Mouse (Mus musculus) layer of hippocampus, adult 9-11 months (tissue): ENCODE data around the gene Dnase2b.

Experiments used
- DNase-seq: peaks from one replicate; pipeline ENCODE4 v3.0.0; 2022

The Dnase2b gene

DNA sequence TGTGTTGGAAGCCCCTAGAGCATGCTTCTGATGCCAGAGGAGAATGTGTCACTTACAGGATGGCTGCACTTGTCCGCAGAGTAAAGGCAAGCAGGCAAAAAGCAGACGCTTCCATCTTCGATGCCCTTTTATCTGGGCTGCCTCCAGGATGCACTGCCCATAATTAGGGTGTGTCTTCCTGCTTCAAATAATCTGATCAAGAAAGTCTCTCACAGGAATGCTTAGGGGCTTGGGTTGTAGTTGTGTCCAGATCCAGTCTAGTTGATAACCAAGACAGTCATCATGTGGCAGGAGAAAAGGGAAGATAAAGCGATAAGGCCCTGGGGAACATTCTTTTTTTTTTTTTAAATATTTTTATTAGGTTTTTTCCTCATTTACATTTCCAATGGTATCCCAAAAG is at the start of gene Dnase2b:
Gene Dnase2b (minus strand): TSS at position 101 of the 400 bp plus-strand sequence.
- no peak for DNase-seq

DNA sequence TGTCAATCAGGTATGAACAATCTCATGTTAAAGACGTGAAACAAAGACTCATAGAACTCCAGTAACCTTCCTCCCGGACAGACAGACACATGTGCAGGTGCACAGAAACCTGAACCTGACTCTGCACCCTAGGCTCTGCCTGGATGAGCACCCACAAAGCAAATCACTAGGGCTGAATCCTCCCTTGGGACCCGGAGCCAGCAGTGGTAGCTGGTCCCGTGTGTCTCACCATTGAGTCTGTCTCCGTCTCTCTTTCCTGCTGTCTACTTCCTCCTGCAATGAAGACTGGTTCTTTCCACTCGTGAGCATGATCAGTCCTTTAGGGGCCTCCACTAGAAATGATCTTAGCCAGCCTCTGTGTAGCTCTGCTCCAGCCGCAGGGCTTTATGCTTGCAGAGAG is 46.5 kb upstream of the Dnase2b start:
- DNase-seq: no peak

DNA sequence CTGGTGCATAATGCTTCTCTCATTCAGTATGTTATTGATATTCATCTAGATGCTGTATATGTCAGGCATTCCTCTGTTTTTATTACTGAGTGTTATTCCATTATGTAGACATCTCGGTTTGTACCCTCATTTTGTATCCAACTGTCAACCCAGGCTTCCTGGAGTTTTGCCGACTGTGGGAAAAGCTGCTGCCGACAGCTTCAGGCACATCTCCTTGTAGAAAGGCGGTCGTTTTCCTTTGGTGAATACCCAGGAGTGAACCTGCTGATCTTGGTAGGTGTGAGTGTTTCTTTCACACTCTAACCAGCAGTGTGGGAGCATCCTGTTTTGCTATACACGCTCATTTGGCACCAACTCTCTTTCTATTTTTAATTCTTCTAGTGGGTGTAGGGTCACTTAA is 45.6 kb upstream of the Dnase2b start:
- no peak for DNase-seq

DNA sequence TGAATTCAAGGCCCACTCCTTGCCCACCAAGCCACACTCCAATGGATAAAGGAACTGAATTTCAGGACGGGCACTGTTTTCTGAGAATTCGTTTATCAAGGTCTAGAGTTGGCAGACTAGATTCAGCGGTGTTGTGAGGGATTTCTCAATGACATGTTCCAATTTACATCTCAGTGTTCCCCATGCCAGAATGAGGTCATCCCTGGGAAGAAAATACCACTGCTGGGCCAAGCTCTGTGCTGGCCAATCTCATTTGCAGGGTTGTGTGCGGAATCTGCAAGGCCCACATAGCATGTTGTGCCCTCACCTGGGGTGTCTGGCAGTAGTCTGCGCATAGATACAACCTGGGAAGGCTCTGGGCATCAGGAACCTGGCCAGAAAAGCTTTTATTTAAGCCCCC is 43.9 kb upstream of the Dnase2b start:
- DNase-seq: no peak

DNA sequence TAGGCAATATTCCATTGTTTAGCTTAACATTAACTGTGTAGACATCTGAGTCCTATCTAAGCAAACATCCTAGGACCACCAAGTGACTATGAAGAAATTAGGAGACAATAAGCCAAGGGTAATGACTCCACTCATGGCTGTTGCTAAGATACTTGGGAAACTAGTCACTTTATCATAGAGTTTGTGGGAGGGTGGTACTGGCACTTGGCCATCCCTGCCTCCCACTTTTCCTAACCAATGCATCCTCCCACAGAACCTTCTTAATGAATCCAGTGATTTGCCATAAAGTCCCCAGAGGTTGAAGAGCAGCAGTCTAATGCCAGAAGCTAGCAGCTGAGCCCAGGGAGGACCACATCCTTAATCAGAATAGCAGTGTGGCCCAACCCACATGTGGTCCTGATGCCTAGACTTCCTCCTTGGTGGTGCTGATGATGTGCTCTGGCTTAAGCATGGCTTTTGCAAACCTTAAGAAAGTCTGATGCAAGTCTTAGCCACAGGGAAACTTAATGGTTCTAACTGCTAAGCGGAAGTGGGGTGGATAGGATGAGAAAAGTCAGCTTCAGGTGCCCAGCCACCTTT is 42.8 kb upstream of the Dnase2b start:
- peak; percentile 35 for DNase-seq

DNA sequence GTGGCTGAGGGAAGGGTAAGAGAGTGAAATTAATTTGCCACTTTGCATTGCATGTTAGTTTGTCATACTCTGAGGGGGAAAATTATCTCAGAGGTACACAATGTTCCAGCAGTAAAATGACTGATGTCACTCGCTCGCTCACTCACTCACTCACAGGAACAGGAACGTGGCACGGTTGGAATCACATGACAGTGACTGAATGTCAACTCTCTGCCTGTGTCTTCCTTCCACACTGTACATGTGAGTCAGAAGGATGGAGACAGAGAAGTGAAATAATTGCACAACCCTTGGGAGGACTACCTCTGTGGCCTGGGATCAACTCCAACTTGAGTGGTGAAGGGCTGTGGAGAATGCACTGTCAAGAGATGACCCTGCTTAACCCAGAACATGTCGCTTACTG is 42.0 kb upstream of the Dnase2b start:
- DNase-seq: peak; percentile 37

DNA sequence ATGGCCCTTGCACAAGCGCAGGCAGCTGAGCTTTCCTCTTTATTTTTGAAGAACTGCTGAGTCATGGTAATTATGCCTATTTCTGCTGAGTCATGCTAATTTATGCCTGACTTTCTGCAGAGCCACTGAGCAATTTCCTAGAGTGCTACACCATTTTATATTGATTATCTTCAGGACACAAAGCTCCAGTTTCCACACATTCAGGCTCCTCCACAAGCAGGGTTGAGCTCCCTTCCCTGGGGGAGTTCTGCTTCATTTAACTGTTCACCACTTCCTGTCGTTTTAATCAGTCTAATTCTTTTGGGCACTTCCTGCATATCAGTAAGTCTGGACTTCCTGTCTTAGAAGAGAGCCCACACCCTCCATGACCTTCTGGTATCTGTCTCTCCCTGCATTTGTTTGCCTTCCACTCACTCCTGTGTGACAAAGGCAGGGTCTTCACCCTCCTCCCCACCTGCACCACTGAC is 39.7 kb upstream of the Dnase2b start:
- DNase-seq: no peak

DNA sequence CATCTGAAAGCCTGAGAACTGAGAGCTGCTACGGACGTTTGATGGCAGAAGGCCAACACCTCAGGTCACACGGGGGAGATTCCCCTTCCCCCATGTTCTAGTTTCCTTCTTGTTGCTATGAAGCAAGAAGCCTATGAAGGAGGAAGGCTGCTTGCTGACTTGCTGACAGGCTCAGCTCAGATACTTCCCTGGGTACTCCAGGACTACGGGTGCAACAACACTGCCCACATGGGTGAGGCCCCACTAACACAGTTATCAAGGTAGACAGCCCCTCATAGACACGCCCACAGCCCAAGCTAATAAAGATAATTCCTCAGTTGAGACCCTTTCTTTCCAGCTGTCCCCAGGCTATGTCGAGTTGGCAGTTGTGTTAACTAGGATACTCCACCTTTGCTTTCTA is 38.3 kb upstream of the Dnase2b start:
- no peak for DNase-seq

DNA sequence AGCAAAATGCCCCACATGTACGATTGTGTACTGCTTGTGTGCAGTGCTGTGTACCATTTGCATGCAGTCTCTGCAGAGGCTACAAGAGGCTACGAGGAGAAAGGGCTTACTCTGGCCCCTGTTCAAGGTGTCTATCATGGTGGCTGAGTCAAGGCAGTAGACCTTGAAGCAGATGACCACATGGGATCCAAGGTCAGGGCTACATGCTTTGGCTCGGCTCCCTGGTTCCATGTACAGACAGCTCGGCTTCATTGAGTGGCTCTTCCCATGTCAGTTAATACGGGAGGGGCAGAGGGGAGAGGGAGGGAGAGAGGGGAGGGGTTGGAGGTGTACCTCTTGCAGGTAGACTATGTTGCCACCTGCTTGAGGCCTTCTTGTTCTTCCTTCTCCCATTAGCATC is 37.0 kb upstream of the Dnase2b start:
- DNase-seq: no peak

DNA sequence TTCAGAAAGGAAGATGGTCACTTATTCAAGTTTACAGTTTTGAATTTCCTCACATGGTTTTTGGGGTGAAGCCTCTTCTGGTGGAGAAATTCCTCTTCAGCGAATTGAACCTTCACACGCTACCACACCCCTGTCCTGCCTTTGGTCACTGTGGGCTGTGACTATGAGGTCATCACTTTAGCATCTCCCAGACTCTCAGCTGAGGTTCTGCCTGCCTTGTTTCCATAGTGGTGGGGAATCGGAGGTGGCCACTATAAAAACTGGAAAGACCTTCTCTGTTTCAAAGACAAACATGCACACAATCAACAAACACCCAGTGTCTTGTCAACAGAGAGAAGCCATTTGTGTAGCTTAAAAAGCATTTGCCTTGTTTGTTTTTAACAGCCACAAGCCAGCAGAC is 35.8 kb upstream of the Dnase2b start, which contains the start of gene 4930503B20Rik:
Gene 4930503B20Rik (minus strand): TSS at position 101 of the 400 bp plus-strand sequence.
- no peak for DNase-seq

DNA sequence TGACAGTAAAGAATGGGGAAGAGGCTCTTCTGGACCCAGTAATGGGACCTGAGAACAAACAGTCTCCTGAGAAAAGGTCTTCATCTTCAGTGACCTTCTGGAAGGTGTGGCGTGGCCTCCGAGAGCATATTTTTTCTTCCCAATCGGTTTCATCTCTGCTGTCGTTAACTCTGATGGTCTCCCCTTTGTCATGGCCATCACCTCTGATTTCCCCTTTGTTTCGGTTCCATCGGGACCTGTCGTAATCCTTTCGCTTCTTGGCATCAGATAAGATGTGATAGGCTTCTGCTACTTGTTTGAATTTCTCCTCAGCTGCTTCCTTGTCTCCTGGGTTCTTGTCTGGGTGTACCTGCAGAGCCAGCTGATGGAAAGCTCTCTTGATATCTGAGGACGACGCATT is 35.3 kb upstream of the Dnase2b start:
- DNase-seq: no peak

DNA sequence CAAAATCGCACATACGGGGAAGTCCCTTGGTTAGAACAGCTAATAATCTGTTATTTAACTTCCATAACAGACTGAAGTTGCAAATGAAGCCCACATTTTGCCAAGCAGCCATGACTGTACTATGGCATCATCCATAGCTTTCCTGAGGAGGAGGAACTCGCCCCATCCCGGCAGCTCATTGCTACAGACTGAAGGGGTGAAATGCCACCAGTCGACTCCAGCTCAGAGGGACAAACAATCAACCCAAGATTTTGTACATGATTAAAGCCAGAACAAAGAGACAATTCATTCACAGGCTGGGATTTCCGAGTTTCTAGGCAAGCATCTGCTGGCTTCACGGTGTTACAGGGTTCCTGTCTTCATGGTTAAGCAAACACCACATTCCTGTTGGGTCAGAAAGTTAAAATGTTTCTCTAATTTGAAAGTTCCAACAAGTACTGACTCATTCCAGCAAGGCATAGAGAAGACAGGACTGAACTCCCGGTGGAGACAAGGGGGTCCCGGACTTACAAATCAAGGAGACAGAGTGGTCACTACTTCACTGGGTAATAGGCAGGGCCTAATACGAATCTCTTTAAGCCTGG is 34.0 kb upstream of the Dnase2b start:
- DNase-seq: no peak

DNA sequence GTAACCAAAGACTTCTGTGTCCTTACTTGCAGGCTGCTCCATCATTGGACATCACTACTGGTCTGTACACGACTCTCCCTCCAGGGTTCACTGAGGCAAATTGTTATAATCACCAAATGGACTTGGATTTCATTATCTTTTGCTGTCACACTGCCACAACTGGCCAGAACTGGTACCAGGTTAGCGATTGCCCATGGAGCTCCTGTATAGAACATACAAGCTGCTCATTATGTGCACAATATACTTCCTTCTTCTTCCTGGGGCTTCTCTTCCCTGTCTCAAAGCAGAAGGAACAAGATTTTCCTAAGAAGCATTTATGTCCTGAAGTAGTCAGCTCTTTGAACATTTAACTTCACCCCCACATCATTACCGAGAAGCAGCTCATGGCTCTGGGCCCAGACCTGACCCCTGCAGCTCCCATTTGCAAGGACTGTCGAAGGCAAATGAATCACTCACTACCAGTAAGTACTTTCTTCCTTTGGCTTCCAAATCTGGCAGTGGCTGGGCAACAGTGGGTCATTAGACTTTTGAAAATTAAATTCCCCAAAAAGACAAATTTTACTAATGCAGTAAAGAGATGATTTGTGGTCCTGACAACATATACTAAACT is 26.5 kb upstream of the Dnase2b start:
- DNase-seq: no peak

DNA sequence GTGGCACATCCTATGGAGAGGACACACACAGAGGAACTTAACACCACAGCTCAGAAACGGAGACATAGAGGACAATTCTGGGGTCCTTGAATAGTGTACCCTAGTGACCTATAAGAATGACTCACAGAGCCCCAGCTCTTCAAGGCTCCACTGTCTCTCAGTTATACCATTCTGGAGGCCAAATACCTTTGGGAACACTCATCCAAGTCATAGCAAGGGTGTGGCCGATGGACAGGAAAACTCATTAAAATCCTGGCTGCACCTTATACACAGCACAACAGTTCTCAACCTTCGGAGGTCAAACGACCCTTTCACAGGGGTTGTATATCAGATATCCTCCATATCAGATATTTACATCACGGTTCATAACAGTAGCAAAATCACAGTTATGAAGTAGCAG is 17.1 kb upstream of the Dnase2b start:
- DNase-seq: no peak

DNA sequence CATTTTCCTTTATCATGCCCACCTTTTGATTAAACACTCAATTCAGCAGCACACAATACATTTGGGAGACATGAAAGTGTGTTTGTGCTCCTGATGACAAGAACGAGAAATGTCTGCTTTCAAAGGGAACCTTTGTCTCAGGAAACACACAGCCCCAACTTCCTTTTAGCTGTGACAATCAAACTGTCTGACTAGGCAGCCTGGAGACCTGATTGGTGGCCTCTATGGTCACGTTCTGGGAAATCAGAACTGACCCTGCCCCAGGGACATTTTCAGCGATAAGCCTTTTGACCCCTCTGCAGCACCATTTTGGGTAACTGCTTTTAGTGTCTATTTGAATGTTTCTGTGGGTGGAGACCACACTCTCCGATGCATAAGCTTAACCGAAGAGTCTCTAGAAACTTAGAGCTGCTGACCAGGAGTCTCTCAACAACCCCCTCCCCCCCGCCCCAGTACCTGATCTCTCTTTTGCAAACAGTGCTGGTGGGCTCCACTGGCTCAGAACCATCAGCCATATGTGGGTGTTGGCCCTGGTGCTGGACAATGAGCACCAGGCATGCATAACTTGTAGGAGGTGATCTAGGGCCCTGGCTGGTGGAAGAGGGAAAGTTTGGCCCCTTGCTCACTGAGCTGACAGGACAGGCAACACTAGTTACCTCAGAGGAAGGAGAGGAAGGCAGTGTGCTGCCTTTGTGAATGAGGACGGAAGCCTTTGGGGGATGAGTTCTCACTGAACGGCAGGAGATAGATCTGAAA is 13.0 kb upstream of the Dnase2b start:
- DNase-seq: no peak

DNA sequence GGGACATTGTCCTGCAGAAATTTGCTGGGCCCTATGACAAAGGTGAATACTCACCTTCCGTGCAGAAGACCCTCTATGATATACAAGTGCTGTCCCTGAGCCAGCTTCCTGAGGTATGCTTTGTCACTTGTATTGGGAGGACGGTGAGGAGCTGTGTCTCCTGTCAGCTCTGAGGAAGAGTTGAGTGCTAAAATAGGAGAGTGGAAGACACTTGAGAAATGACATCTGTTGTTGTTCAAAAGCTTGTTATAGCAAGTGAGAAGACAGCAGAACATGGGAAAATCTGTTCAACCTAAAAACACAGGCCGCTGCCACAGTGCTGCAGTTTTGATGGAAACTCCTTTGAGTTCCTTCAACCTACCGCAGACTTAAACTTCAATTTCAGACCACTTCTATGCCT is 10.4 kb upstream of the Dnase2b start:
- peak; percentile 22 for DNase-seq

DNA sequence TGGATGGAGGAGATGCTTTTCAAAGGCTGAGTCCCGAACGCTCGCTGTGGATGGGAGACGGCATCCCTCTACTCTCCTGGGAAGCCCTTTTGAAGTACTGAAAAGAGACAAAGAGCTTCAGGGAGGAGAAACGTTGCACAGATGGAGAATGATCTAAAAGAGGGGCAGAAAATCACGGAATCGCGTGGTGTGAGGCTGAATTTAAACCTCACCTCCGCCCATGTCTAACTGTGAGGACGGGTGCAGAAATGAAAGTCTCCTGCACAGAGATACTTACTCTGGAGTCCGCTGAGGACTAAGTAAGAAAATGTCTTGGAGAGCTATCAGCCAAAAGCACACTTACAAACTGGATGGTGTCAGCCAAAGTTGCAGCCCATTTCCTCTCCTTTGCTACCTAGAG is 6.6 kb upstream of the Dnase2b start:
- no peak for DNase-seq

DNA sequence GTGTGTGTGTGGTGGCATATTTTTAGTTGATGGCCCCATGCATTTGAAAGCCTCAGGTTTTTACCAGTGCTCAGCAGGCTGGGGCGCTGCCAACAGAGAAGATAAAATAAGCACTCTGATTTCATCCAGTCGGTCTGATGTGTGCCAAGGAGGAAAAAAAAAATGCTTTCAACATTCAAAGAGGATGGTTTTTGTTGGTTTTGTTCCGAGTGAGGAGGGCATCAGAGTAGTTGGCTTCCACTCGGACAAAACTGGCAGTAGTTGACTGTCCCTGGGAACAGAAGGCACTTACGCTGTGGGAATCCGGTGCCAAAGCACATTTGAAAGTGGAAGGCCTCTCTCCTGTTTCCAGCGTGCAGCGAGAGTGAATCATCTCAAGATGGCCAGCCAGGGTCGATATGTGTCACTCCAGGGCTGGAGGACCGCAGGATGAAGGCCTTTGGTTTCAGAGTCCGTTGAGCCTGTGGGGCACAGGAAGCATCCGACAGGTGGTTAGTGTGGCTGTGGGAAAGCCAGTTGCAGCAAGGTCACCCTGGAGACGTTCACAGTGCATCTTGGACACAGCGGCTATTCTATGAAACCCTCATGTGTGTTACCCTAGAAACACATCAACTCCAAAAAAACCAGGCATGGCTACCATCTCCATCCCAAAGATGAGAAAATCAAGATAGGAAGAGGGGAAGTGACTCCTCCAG is 5.3 kb upstream of the Dnase2b start:
- DNase-seq: peak; percentile 88

DNA sequence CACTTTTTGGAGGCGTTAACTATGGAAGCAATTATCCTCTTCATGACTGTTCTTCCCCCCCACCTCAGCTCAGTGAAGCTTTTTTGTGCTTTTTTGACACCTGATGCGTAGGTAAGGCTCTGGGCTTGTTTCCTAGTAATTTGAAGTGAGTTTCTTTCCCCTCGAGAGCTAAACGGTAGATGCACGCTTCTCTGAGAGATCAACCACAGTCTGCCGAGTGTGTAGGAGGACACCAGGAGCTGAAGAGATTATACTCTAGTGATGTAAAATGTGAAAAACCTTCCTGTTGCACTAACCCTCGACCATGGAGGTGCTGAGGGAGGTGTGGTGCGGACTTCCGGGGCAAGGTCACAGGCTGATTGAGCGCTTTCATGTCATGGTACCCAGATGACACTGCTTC is 4.7 kb upstream of the Dnase2b start:
- DNase-seq: peak; percentile 71

DNA sequence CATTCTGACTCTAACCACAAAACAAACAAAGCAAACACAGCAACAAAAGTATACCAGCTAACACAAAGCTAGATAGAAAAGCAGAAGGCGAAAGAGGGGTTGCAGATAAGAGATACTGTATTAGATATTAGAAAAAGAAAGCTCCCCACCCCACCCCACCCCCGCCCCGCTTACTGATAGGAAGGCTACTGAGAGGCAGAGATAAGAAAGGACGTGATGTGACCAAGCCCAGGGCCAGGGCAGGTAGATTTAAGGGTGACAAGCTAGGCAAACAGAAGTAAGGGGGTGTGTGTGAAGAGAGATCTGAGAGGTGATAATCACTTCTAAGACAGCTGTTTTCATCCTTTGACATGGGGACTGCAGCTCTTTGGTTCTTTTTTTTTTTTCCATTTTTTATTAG is 3.0 kb upstream of the Dnase2b start:
- no peak for DNase-seq

DNA sequence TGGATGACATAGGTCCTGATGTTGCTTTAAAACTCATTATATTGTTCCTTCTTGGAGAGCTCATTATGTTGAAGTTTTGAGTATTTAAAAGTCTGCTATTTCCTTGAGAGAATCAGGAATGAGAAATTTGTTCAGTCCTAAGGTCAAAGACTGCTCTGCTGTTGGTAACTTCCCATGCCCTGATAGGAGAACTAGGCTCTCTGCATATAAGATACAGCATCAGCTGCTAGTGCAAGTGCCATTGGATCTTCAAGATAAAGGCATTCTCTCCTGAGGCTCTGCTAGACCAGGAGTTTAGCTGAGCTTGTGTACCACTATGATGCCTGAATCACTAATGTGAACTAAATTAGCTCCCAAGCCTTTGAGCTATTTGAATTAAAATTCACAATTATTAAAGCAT is 2.5 kb upstream of the Dnase2b start:
- DNase-seq: no peak

DNA sequence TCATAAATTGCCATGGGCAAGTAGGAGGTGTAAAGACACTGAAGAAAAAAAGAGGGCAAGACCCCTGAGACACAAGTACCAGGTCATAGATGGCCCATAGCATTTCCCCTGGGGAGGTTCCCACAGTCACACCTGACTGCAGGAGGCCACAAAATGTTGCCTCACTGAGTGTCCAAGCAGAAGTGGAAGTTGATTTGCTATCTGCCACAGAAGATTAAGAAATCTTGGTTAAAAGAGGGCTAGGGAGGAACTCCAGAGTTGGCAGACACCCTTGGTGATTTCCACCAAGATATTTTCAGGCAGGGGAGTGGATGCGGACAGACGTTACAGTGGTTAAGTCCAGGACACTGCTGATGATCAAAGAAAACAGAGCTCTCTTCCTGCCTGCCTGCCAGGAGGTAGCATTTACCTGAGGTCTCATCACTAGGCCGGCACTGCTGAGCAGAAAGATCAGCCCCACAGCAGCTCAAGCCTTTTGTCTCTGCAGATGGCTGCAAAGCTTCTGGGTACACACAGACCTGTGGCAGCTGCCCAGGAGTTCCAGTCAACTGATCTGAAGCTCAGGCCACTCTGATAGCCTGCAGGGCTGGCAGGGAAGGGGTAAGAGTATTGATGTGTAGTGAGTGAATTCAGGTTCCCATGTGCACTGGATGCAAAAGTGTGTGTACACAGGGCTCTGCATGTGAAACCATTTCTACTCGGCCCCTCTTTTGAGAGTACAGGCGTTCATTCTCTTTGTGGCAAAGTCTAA is 1.3 kb upstream of the Dnase2b start:
- peak; percentile 16 for DNase-seq

DNA sequence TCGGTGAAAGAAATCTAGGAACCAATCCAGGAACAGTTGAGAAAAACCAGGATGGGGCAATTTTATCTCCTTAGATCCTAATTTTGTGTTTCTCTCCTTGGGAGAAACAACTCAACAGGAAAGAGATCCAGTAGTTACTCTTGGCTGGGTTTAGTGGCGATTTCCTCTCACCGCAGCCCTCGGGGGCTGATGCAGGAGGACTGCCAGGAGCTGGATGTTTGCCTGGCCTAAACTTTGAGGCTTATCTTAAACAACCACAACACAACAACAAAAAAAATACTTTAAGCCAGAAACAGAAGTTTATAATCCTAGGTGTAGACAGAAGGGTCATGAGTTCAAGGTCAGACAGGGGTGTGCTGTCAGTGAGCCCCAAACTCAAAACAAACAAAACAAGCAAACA is 3.6 kb downstream of the Dnase2b start:
- no peak for DNase-seq
